Mouse (Mus musculus): ENCODE measurements around the gene Nek11.

DNA sequence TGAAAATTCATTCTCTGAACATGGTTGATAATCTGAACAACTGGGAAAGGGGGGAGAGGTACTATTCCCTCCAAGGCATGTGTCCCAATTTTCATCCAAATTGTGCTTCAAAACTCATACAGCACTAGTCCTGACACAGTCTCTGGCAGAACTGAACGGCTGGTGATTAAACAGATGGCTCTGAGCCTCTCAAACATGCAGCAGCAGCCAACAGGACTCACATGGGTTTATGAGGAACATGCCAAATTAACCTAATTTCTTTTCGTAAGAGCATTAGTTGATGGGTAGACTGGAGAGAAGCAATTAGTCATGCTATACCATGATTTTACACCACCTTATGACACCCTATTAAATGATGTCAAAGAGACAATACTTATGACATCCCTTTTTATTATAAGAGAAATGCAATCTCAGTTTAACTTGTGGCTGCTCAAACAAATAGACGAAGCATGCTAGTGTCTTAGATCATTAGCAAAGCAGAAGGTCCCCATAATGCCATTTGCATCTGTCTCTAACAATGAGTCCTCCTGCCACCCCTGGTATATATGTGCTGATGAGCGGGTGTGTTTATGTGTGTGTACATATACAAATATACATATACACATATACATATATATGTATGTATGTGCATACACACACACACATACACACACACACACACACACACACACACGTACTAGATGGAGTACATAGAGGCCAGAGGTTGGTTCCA lies 31.6 kb downstream of the Nek11 start:
- TF ChIP-seq EP300 (optimal IDR thresholded peaks at IDR 0.05) (no peak), CTCF (IDR thresholded peaks at IDR 0.05; ENCODE audit: low read depth) (no peak)

Data from stomach, postnatal 0 days (tissue).